Mouse (Mus musculus): ENCODE data around the gene Cer1.

The Cer1 gene

GRCm38 (mm10) chr4:82874791-82875190 lies 10.2 kb downstream of the Cer1 start:
- DNase-seq (ENCODE audit: low read depth), result no peak

- DNase-seq (ENCODE audit: low read depth), result no peak
Observed at GRCm38 (mm10) chr4:82872548-82872947, 12.4 kb downstream of the Cer1 start.

GRCm38 (mm10) chr4:82872121-82872520 lies 12.8 kb downstream of the Cer1 start:
- no peak for DNase-seq (ENCODE audit: low read depth)

- DNase-seq (ENCODE audit: low read depth), result no peak
Observed at GRCm38 (mm10) chr4:82870931-82871330, 14.0 kb downstream of the Cer1 start.

- DNase-seq (ENCODE audit: low read depth), result no peak
Observed at GRCm38 (mm10) chr4:82867731-82868445, 17.1 kb downstream of the Cer1 start.

GRCm38 (mm10) chr4:82867111-82867510 lies 17.8 kb downstream of the Cer1 start:
- DNase-seq (ENCODE audit: low read depth), result no peak

- no peak for DNase-seq (ENCODE audit: low read depth)
Observed at GRCm38 (mm10) chr4:82864974-82865699, 19.8 kb downstream of the Cer1 start.

- DNase-seq (ENCODE audit: low read depth), result no peak
Observed at GRCm38 (mm10) chr4:82863316-82863715, 21.6 kb downstream of the Cer1 start.

GRCm38 (mm10) chr4:82861451-82861850 lies 23.5 kb downstream of the Cer1 start:
- DNase-seq (ENCODE audit: low read depth), result no peak

GRCm38 (mm10) chr4:82860566-82860965 lies 24.4 kb downstream of the Cer1 start:
- no peak for DNase-seq (ENCODE audit: low read depth)

- no peak for DNase-seq (ENCODE audit: low read depth)
Observed at GRCm38 (mm10) chr4:82859131-82860125, 25.5 kb downstream of the Cer1 start, which contains the start of gene Zdhhc21. Gene Zdhhc21 (minus strand): TSS chr4:82859958.

GRCm38 (mm10) chr4:82858431-82859010 lies 26.4 kb downstream of the Cer1 start:
- DNase-seq (ENCODE audit: low read depth), result no peak

- no peak for DNase-seq (ENCODE audit: low read depth)
Observed at GRCm38 (mm10) chr4:82856986-82857385, 28.0 kb downstream of the Cer1 start.

GRCm38 (mm10) chr4:82853809-82854208 lies 31.1 kb downstream of the Cer1 start:
- no peak for DNase-seq (ENCODE audit: low read depth)

- no peak for DNase-seq (ENCODE audit: low read depth)
Observed at GRCm38 (mm10) chr4:82848552-82849234, 36.3 kb downstream of the Cer1 start.

GRCm38 (mm10) chr4:82837526-82838240 lies 47.3 kb downstream of the Cer1 start:
- no peak for DNase-seq (ENCODE audit: low read depth)

All from c-Kit-positive CD71-negative TER-119-negative erythroid progenitor cells, embryonic 14.5 days (primary cell).